Mouse (Mus musculus): ENCODE data around the gene Syt15. TPM values are rescaled to one million over a fixed set of nuclear protein-coding genes. Genes with fewer than 3 reads are reported as not detected.

Syt15 gene
- polyA plus RNA-seq (2012; rRNA removed), result 0.56 and 0.92 TPM in 2 replicates

DNA sequence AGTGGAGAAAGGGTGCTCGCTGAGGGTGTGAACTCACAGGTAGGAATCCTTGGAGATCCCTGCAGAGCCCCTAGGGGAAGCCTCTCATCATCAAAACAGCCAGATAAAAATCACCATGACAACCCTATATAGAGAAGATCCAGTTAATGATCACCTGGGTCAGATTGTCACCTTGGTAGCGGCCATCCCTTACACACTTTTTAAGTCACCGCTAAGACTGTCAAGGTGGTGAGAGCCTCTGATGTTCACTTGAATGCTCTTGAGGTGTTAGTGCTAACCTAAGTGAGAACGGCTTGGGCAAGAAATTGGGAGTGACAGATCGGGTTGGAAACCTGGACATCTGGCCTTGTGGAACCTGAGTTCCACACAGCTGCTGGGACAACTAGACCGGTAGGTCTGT is at the start of gene Syt15:
Gene Syt15 (plus strand): TSS at position 301 of the 400 bp plus-strand sequence.
- Histone ChIP-seq H3K27me3 (ENCODE audit: control insufficient read depth, insufficient read depth, low read length) (no peaks in the 10 kb centered on the region; the same call in 1 of the 2 replicates), H3K27ac (ENCODE audit: insufficient read depth, low read length) (no peak within 1 kb of the TSS), H3K4me1 (ENCODE audit: control insufficient read depth, insufficient read depth, low read length) (peaks cover 9% of the 10 kb centered on the region), H3K4me3 (replicated peaks; ENCODE audit: insufficient read depth, low read depth, low read length) (no peak within 1 kb of the TSS)
- TF ChIP-seq POLR2A (IDR thresholded peaks at IDR 0.05; ENCODE audit: borderline replicate concordance, insufficient read depth, low read length), result no peak
- 82% methylated on average over 6 of the region's 6 CpGs for WGBS
- DNase-seq, result no peak

- no peak overlapping the region for H3K27ac ChIP-seq (ENCODE audit: insufficient read depth, low read length)
- 87% methylated on average over 3 of the region's 3 CpGs for WGBS
These were observed 48.3 kb upstream of the Syt15 start for GRCm38 (mm10) chr14:34171107-34171506.

DNA sequence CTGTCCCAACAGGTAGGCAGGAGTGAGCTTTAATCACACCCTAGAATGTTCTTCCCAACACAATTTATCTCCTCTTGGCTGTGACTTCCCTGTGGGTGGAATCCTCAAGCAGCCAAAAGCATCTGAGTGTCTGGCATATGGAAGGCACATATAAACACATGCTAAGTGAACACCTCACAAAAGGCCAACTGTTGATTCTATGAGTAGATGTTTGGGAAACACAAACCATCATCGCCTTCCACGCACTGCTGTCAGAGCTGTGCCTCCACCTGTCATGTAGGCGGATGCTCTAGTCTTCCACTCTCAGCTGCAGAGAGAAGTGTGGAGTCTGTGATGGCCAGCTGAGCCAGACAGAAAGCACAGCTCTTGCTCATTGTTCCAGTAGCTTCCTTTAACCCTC is 40.0 kb upstream of the Syt15 start:
- TF ChIP-seq CTCF (IDR thresholded peaks at IDR 0.05; ENCODE audit: borderline replicate concordance, insufficient read depth, low read depth, low read length) (no peak), POLR2A (IDR thresholded peaks at IDR 0.05; ENCODE audit: borderline replicate concordance, insufficient read depth, low read length) (no peak)
- 78% methylated on average over 3 of the region's 3 CpGs for WGBS
- H3K27me3 ChIP-seq (ENCODE audit: control insufficient read depth, insufficient read depth, low read length), result no peaks in the 10 kb centered on the region
- no peak overlapping the region for H3K27ac ChIP-seq (ENCODE audit: insufficient read depth, low read length)
- no peaks in the 10 kb centered on the region for H3K4me1 ChIP-seq (ENCODE audit: control insufficient read depth, insufficient read depth, low read length)
- H3K4me3 ChIP-seq (replicated peaks; ENCODE audit: insufficient read depth, low read depth, low read length), result no peak overlapping the region
- DNase-seq, result no peak

More at GRCm38 (mm10) chr14:34171107-34171506, 48.3 kb upstream of the Syt15 start:
- H3K4me1 ChIP-seq (ENCODE audit: control insufficient read depth, insufficient read depth, low read length), result no peaks in the 10 kb centered on the region
- no peak for TF ChIP-seq POLR2A (IDR thresholded peaks at IDR 0.05; ENCODE audit: borderline replicate concordance, insufficient read depth, low read length)
- TF ChIP-seq CTCF (IDR thresholded peaks at IDR 0.05; ENCODE audit: borderline replicate concordance, insufficient read depth, low read depth, low read length), result no peak
- no peaks in the 10 kb centered on the region for H3K27me3 ChIP-seq (ENCODE audit: control insufficient read depth, insufficient read depth, low read length)
- DNase-seq, result no peak
- no peak overlapping the region for H3K4me3 ChIP-seq (replicated peaks; ENCODE audit: insufficient read depth, low read depth, low read length)

DNA sequence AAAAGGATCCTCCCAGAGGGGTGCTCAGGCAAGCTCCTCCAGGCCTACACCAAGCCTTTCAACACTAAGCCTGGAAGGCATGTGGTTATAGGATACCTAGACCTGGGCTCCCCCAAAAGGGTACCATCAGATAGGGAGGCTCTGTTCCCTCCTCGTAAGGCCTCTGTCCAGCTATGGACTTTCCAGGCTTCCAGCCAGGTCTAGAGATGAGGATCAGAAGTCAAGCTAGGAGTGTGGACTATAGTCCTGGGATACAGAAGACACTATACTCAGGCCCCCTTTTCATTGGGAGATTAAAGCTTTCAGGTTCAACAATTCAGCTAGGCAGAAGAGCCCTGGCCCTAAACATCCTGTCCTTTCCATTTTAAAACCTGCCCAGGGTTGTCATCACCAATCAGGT is 36.3 kb upstream of the Syt15 start:
- H3K4me1 ChIP-seq (ENCODE audit: control insufficient read depth, insufficient read depth, low read length), result no peaks in the 10 kb centered on the region
- no peaks in the 10 kb centered on the region for H3K27me3 ChIP-seq (ENCODE audit: control insufficient read depth, insufficient read depth, low read length)
- no peak for TF ChIP-seq CTCF (IDR thresholded peaks at IDR 0.05; ENCODE audit: borderline replicate concordance, insufficient read depth, low read depth, low read length)
- TF ChIP-seq POLR2A (IDR thresholded peaks at IDR 0.05; ENCODE audit: borderline replicate concordance, insufficient read depth, low read length), result no peak
- H3K27ac ChIP-seq (ENCODE audit: insufficient read depth, low read length), result no peak overlapping the region
- no peak for DNase-seq
- H3K4me3 ChIP-seq (replicated peaks; ENCODE audit: insufficient read depth, low read depth, low read length), result no peak overlapping the region
- 90% methylated on average over 1 of the region's 1 CpGs for WGBS

GRCm38 (mm10) chr14:34188629-34189028 is 30.8 kb upstream of the Syt15 start:
- H3K27ac ChIP-seq (ENCODE audit: insufficient read depth, low read length), result no peak overlapping the region
- H3K4me3 ChIP-seq (replicated peaks; ENCODE audit: insufficient read depth, low read depth, low read length), result no peak overlapping the region
- no peaks in the 10 kb centered on the region for H3K4me1 ChIP-seq (ENCODE audit: control insufficient read depth, insufficient read depth, low read length)
- peak; percentile 17 to 29 for DNase-seq
- no peaks in the 10 kb centered on the region for H3K27me3 ChIP-seq (ENCODE audit: control insufficient read depth, insufficient read depth, low read length)
- 49% methylated on average over 5 of the region's 5 CpGs for WGBS
- TF ChIP-seq POLR2A (IDR thresholded peaks at IDR 0.05; ENCODE audit: borderline replicate concordance, insufficient read depth, low read length) (no peak), CTCF (IDR thresholded peaks at IDR 0.05; ENCODE audit: borderline replicate concordance, insufficient read depth, low read depth, low read length) (peak; percentile 50)

- TF ChIP-seq POLR2A (IDR thresholded peaks at IDR 0.05; ENCODE audit: borderline replicate concordance, insufficient read depth, low read length) (no peak), CTCF (IDR thresholded peaks at IDR 0.05; ENCODE audit: borderline replicate concordance, insufficient read depth, low read depth, low read length) (no peak)
- Histone ChIP-seq H3K4me1 (ENCODE audit: control insufficient read depth, insufficient read depth, low read length) (no peaks in the 10 kb centered on the region), H3K4me3 (replicated peaks; ENCODE audit: insufficient read depth, low read depth, low read length) (no peak overlapping the region), H3K27ac (ENCODE audit: insufficient read depth, low read length) (no peak overlapping the region), H3K27me3 (ENCODE audit: control insufficient read depth, insufficient read depth, low read length) (no peaks in the 10 kb centered on the region)
- 89% methylated on average over 7 of the region's 7 CpGs for WGBS
- DNase-seq, result no peak
These were observed 29.0 kb upstream of the Syt15 start for GRCm38 (mm10) chr14:34190361-34190760.

- H3K27me3 ChIP-seq (ENCODE audit: control insufficient read depth, insufficient read depth, low read length), result no peaks in the 10 kb centered on the region
- H3K27ac ChIP-seq (ENCODE audit: insufficient read depth, low read length), result no peak overlapping the region
- H3K4me3 ChIP-seq (replicated peaks; ENCODE audit: insufficient read depth, low read depth, low read length), result no peak overlapping the region
- no peaks in the 10 kb centered on the region for H3K4me1 ChIP-seq (ENCODE audit: control insufficient read depth, insufficient read depth, low read length)
- WGBS, result 75% methylated on average over 4 of the region's 4 CpGs
- no peak for DNase-seq
- no peak for TF ChIP-seq CTCF (IDR thresholded peaks at IDR 0.05; ENCODE audit: borderline replicate concordance, insufficient read depth, low read depth, low read length)
These were observed 25.5 kb upstream of the Syt15 start for GRCm38 (mm10) chr14:34193879-34194278.

DNA sequence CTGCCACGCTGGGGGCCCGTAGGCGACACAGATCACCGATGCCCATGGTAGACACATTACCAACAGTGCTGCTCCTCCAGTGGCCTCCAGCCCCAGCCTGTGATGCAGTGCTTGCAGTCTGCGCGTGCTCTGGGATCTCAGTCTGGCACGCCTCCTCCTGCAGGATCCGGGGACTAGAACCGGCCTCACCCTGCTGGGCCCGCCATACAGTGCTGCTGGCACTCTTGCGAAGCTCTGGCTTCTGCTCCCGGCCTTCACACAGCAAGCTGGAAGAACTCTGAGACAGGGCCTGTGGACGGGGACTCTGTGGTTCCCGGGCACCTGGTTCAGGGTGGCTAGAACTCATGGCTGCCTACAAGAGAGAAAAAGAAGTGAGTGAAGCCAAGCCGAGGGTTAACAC is 23.9 kb upstream of the Syt15 start:
- peak; percentile 26 to 53 for DNase-seq
- H3K27ac ChIP-seq (ENCODE audit: insufficient read depth, low read length), result no peak overlapping the region
- H3K4me3 ChIP-seq (replicated peaks; ENCODE audit: insufficient read depth, low read depth, low read length), result no peak overlapping the region
- H3K27me3 ChIP-seq (ENCODE audit: control insufficient read depth, insufficient read depth, low read length), result no peaks in the 10 kb centered on the region
- H3K4me1 ChIP-seq (ENCODE audit: control insufficient read depth, insufficient read depth, low read length), result no peaks in the 10 kb centered on the region; the same call in 1 of the 2 replicates
- WGBS, result 69% methylated on average over 15 of the region's 15 CpGs
- TF ChIP-seq POLR2A (IDR thresholded peaks at IDR 0.05; ENCODE audit: borderline replicate concordance, insufficient read depth, low read length) (no peak), CTCF (IDR thresholded peaks at IDR 0.05; ENCODE audit: borderline replicate concordance, insufficient read depth, low read depth, low read length) (no peak)

Data from cerebellum, adult 2 months (tissue).